Mouse (Mus musculus) heart, embryonic 11.5 days (tissue): Measurements from ENCODE around the gene Rtl10. TPM values are rescaled to one million over a fixed set of nuclear protein-coding genes. Genes with fewer than 3 reads are reported as not detected.

Experiments
- ATAC-seq: fragments of 200-750 bp; cut with Nextera tagmentation; replicated peaks from 2 replicates; pipeline ENCODE4 v1.8.0; 2017; ENCODE audit warnings: moderate library complexity; ENCODE audit not compliant: insufficient number of reproducible peaks, low FRiP score, low TSS enrichment
- H3K27ac ChIP-seq: fragments of 300-500 bp; sonication (generic); 2 replicates; pipeline ENCODE4 v1.5.1; 2014; ENCODE audit warnings: mild to moderate bottlenecking, low read depth, low read length
- H3K27me3 ChIP-seq: fragments of 300-500 bp; sonication (generic); 2 replicates; pipeline ENCODE4 v1.6.1; 2014; ENCODE audit warnings: mild to moderate bottlenecking, low read length, mixed read lengths; ENCODE audit not compliant: control insufficient read depth, insufficient read depth
- H3K36me3 ChIP-seq: fragments of 300-500 bp; sonication (generic); 2 replicates; pipeline ENCODE4 v1.6.1; 2014; ENCODE audit warnings: mild to moderate bottlenecking, low read length, moderate library complexity, mixed read lengths; ENCODE audit not compliant: control insufficient read depth, insufficient read depth
- H3K4me1 ChIP-seq: fragments of 300-500 bp; sonication (generic); 2 replicates; pipeline ENCODE4 v1.6.1; 2014; ENCODE audit warnings: low read length; ENCODE audit not compliant: control insufficient read depth, insufficient read depth
- H3K4me2 ChIP-seq: fragments of 300-500 bp; sonication (generic); 2 replicates; pipeline ENCODE4 v1.6.1; 2014; ENCODE audit warnings: mild to moderate bottlenecking, moderate library complexity
- H3K4me3 ChIP-seq: fragments of 300-500 bp; sonication (generic); 2 replicates; pipeline ENCODE4 v1.5.1; 2014; ENCODE audit warnings: low read depth, low read length
- H3K9ac ChIP-seq: fragments of 300-500 bp; sonication (generic); 2 replicates; pipeline ENCODE4 v1.6.1; 2014; ENCODE audit warnings: mild to moderate bottlenecking, low read depth, low read length, moderate library complexity
- H3K9me3 ChIP-seq: fragments of 300-500 bp; sonication (generic); replicated peaks from 2 replicates; pipeline ENCODE4 v1.6.1; 2016; ENCODE audit warnings: low read length; ENCODE audit not compliant: control insufficient read depth
- WGBS: fragments of 180-500 bp; shearing (Covaris S2); extraction: QIAGEN DNeasy Blood & Tissue Kit; methylation state at CpG from one replicate; pipeline ENCODE4 v1.1.7; 2014; ENCODE audit not compliant: insufficient replicate concordance; 5-methylcytosine and 5-hydroxymethylcytosine counted together
- polyA plus RNA-seq: library from polyadenylated mRNA; unstranded; fragments of >200 nt; fragmentation: Nextera tagmentation; extraction: Ambion mirVana; gene quantifications from 2 replicates; pipeline ENCODE4 v1.2.1, GENCODE M21; 2014

The Rtl10 gene
- polyA plus RNA-seq, 1 experiment from 2014 or later = 0.87 TPM

DNA sequence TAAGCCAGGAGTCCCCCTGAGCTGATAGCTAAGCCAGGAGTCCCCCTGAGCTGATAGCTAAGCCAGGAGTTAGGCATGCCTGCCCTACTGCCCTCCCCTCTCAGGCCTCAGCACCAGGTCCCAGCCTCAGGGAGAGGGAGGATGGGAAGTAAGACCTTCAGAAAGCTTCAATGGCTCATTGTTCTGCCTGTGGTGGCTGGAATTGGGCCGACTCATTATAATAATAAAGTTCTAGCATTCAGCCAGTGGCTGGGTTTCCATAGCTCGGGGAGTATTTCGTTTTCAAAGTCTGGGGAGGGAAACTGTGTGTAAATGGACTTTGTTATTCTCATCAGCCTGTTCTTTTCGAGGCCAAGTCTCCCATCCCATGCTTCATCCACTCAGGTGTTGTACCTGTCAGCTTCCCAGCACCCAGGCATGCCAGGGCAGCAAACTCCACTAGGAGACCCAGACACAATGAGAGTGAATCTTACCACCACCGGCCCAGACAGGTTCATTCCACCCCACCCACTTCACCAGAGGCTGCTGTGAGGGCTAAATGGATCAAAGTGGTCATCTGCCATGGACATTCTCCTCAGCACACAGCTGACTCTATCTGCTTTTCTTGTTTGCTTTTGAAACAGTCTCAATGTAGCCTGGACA is 13.8 kb upstream of the Rtl10 start:
- H3K9ac ChIP-seq = no peak overlapping the region
- H3K27me3 ChIP-seq = 0 out of 2 replicates have a peak, but pooled peaks cover 2% of the 10 kb centered on the region
- no peak overlapping the region for H3K27ac ChIP-seq
- 58% methylated on average over 5 of the region's 5 CpGs for WGBS
- H3K4me2 ChIP-seq = no peak overlapping the region
- H3K4me1 ChIP-seq = no peaks in the 10 kb centered on the region; the same call in 1 of the 2 replicates
- H3K9me3 ChIP-seq = no peaks in the 10 kb centered on the region
- H3K4me3 ChIP-seq = no peak overlapping the region
- ATAC-seq = no peak
- H3K36me3 ChIP-seq = no peaks in the 10 kb centered on the region

DNA sequence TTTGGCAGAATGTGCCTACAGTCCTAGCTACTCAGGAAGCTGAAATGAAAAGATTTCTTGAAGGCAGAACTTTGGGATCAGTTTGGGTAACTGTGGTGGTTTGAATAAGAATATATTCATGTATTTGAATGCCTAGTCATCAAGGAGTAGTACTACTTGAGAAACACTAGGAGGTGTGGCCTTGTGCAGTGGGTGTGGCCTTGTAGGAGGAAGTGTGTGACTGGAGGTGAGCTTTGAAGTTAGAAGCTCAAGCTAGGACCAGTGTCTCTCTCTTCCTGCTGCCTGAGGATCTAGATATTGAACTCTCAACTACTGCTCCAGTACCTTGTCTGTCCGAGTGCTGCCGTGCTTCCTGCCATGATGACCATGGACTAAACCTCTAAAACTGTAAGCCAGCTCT is 12.6 kb upstream of the Rtl10 start:
- no peaks in the 10 kb centered on the region for H3K27me3 ChIP-seq
- no peaks in the 10 kb centered on the region for H3K9me3 ChIP-seq
- no peaks in the 10 kb centered on the region; the same call in 1 of the 2 replicates for H3K4me1 ChIP-seq
- no peak overlapping the region for H3K4me3 ChIP-seq
- WGBS = 93% methylated on average over 2 of the region's 2 CpGs
- no peak overlapping the region for H3K4me2 ChIP-seq
- H3K9ac ChIP-seq = no peak overlapping the region
- H3K36me3 ChIP-seq = no peaks in the 10 kb centered on the region
- no peak for ATAC-seq
- no peak overlapping the region for H3K27ac ChIP-seq

DNA sequence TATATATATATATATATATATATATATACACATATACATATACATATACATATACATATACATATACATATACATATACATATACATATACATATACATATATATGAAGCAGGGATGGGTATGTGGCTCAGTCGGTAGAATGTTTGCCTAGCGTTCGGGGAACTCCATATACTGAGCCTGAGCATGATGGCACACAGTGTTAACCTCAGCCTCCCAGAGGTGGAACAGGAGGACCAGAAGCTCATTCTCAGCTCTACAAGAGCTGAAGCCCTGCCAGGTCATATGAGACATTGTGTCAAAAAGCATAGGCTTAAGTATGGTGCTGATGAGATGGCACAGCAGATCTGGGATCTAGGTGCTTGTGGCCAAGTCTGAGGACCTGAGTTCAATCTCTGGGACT is 8.4 kb upstream of the Rtl10 start:
- WGBS = 91% methylated on average over 3 of the region's 3 CpGs
- Histone ChIP-seq H3K36me3 (no peaks in the 10 kb centered on the region), H3K27me3 (no peaks in the 10 kb centered on the region), H3K4me3 (no peak overlapping the region), H3K27ac (no peak overlapping the region), H3K4me2 (no peak overlapping the region), H3K9me3 (no peaks in the 10 kb centered on the region), H3K4me1 (no peaks in the 10 kb centered on the region), H3K9ac (no peak overlapping the region)
- no peak for ATAC-seq

GRCm38 (mm10) chr16:18490894-18491293 is 7.8 kb upstream of the Rtl10 start:
- Histone ChIP-seq H3K4me3 (no peak overlapping the region), H3K9me3 (no peaks in the 10 kb centered on the region), H3K36me3 (no peaks in the 10 kb centered on the region), H3K27ac (no peak overlapping the region), H3K4me2 (no peak overlapping the region), H3K4me1 (no peaks in the 10 kb centered on the region), H3K9ac (no peak overlapping the region), H3K27me3 (no peaks in the 10 kb centered on the region)
- 47% methylated on average over 1 of the region's 1 CpGs for WGBS
- ATAC-seq = no peak

GRCm38 (mm10) chr16:18497865-18498515 is 711 bp upstream of the Rtl10 start:
- Histone ChIP-seq H3K4me1 (peaks cover 4% of the 10 kb centered on the region; the same call in 1 of the 2 replicates), H3K36me3 (peaks cover 9% of the 10 kb centered on the region), H3K27me3 (no peaks in the 10 kb centered on the region), H3K27ac (peak overlapping the region; percentile 75), H3K9ac (peak overlapping the region; percentile 94), H3K9me3 (no peaks in the 10 kb centered on the region), H3K4me3 (peak overlapping the region; percentile 70), H3K4me2 (peak overlapping the region; percentile 95)
- peak; percentile 47 for ATAC-seq
- WGBS = 13% methylated on average over 6 of the region's 6 CpGs

- Histone ChIP-seq H3K4me1 (peaks cover 4% of the 10 kb centered on the region; the same call in 1 of the 2 replicates), H3K4me2 (peak overlapping the region; percentile 95), H3K9me3 (no peaks in the 10 kb centered on the region), H3K27me3 (no peaks in the 10 kb centered on the region), H3K4me3 (peak overlapping the region; percentile 70), H3K9ac (peak overlapping the region; percentile 94), H3K36me3 (peaks cover 9% of the 10 kb centered on the region), H3K27ac (no peak overlapping the region)
- 0 out of 2 replicates have a peak, but pooled peaks have one; percentile 33 for ATAC-seq
- WGBS = 0% methylated on average over 23 of the region's 24 CpGs
These were observed 295 bp downstream of the Rtl10 start for GRCm38 (mm10) chr16:18498996-18499395.

GRCm38 (mm10) chr16:18501531-18501930 is 2.8 kb downstream of the Rtl10 start:
- 94% methylated on average over 6 of the region's 6 CpGs for WGBS
- peaks cover 4% of the 10 kb centered on the region; the same call in 1 of the 2 replicates for H3K4me1 ChIP-seq
- no peak overlapping the region for H3K4me3 ChIP-seq
- no peaks in the 10 kb centered on the region for H3K27me3 ChIP-seq
- no peak overlapping the region for H3K9ac ChIP-seq
- H3K27ac ChIP-seq = no peak overlapping the region
- no peaks in the 10 kb centered on the region for H3K9me3 ChIP-seq
- no peak overlapping the region for H3K4me2 ChIP-seq
- peaks cover 9% of the 10 kb centered on the region for H3K36me3 ChIP-seq
- no peak for ATAC-seq

DNA sequence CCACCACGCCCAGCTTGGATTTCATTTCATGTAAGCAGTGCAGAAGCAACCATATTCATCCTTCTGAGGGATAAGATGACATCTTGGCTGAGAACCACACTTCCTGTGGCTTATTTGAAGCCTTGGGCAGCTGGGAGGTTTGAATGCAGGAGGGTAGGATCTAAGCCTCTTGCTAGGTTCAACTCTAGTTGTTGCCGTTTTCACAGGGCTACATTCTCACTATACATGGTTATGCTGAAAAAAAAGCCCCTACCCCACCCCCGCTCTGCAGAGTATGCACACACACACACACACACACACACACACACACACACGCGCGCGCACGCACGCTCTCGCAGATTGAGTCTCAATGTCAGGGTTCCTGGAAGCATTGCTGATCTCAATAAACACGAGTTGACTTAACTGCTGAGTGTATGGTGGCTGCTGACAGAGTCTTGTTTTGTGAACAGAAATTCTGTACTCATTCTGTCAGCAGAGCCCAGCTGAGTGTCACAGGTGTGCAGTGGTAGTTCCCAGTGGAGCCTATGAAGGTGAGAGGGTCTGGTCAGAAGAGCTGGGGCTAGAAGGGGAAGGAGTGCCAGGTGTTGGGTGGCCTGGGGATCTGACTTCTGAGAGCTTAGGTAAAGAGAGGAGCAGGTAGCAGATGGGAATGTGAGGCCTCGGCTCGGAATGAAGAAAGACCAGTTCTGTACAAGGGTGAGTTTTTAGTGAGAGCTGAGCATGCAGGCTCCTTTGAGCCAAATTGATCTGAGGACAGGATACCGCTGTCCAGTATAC is 5.1 kb downstream of the Rtl10 start:
- H3K4me2 ChIP-seq = no peak overlapping the region
- WGBS = 90% methylated on average over 14 of the region's 14 CpGs
- H3K36me3 ChIP-seq = peaks cover 9% of the 10 kb centered on the region
- H3K9ac ChIP-seq = no peak overlapping the region
- H3K9me3 ChIP-seq = no peaks in the 10 kb centered on the region
- H3K27me3 ChIP-seq = no peaks in the 10 kb centered on the region
- ATAC-seq = no peak
- H3K4me3 ChIP-seq = no peak overlapping the region
- no peaks in the 10 kb centered on the region; the same call in 1 of the 2 replicates for H3K4me1 ChIP-seq
- no peak overlapping the region for H3K27ac ChIP-seq
